Mouse (Mus musculus) ES-CJ7 (cell line): ENCODE results near the gene Timd2.
A peak's percentile ranks its signal among the peaks of the same experiment; 100 is the strongest.
"Not testable (repeated sequence)": the region's sequence is repeated elsewhere in the genome, so short reads cannot be mapped to it uniquely, and the experiment has no call there.

Source experiments
- DNase-seq: peaks from one replicate; pipeline ENCODE4 v3.0.0; 2011; ENCODE audit warnings: low read depth, low spot score

Gene Timd2

GRCm38 (mm10) chr11:46706664-46707356 lies at the start of gene Timd2:
Gene Timd2, minus strand, starts transcription at chr11:46707061.
- DNase-seq = no peak

DNA sequence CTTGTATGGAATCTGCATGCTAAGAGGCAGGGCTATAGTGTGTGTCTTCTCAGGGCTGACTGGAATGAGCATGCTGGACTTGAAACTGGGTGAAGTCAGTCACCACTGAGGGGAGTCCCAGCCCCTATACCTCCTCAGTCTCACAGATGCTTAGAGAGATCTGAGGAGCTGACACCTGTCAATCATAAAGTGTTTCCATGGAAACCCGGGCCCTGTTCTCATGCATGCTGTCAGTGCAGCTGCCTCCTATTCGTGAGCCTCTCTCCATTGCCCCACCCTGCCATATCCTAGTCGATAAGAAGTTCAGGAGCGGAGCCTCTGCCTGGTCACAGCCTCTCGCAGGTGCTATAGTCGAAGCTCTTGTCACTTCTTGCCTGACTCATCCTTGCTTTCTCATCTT lies 48.9 kb upstream of the Timd2 start:
- DNase-seq = not testable (repeated sequence)

GRCm38 (mm10) chr11:46754669-46755068 lies 47.8 kb upstream of the Timd2 start:
- no peak for DNase-seq

DNA sequence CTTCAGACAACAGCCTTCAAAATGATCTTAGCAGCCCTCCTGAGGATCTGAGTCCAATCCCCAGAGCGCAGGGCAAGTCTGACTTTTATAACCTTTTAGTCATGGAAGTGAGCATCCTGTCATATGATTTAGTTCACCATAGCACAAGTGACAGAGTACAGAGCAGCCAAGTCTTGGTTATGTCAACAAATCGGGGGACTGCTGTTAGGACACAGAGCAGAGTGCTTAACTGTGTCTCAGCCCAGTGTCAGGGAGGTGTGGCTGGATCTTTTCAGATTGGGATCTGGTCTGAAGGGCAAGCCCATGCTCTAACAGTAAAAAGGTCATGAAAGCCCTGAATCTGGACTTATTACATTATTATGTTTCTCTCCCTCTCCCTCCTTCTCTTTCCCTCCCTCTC lies 46.8 kb upstream of the Timd2 start:
- DNase-seq = no peak

- DNase-seq = no peak
Observed at GRCm38 (mm10) chr11:46747996-46748395, 41.1 kb upstream of the Timd2 start.

DNA sequence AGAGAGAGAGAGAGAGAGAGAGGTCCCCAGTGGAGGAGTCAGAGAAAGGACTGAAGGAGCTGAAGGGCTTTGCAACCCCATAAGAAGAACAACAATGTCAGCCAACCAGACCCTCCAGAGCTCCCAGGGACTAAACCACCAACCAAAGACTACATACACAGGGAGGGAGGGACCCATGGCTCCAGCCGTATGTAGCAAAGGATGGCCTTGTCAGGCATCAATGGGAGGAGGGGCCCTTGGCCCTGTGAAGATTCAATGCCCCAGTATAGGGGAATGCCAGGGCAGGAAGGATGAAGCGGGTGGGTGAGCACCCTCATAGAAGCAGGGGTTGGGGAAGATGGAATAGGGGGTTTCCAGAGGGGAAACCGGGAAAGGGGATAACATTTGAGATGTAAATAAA lies 34.9 kb upstream of the Timd2 start:
- DNase-seq = no peak

DNA sequence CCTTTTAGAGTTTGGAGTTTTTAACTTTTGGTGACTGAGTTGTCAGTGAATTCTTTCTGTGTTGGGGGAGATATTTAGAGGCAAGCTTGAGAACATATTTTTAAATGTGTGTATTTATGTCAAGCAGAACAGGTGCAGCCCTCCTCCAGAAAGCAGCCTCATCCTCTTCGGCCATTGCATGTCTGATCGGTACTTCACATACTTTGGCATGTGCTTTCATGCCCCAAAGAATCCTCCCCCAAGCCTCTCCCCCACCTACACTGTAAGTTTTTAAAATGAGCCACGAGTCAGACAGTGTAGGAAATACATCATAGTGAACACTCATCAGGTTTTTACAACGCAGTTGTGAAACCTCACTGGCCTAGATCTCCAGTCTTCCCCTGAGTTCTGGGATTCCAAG lies 34.0 kb upstream of the Timd2 start:
- no peak for DNase-seq

GRCm38 (mm10) chr11:46739501-46739900 lies 32.6 kb upstream of the Timd2 start:
- DNase-seq = no peak

- DNase-seq = not testable (repeated sequence)
Observed at GRCm38 (mm10) chr11:46735076-46735475, 28.2 kb upstream of the Timd2 start, which contains the start of gene Havcr1. Gene Havcr1, plus strand, starts transcription at chr11:46735080.

GRCm38 (mm10) chr11:46734617-46735016 lies 27.8 kb upstream of the Timd2 start:
- DNase-seq = no peak

GRCm38 (mm10) chr11:46733242-46733789 lies 26.5 kb upstream of the Timd2 start:
- DNase-seq = peak; percentile 60

GRCm38 (mm10) chr11:46731541-46732070 lies 24.7 kb upstream of the Timd2 start:
- DNase-seq = peak; percentile 24

DNA sequence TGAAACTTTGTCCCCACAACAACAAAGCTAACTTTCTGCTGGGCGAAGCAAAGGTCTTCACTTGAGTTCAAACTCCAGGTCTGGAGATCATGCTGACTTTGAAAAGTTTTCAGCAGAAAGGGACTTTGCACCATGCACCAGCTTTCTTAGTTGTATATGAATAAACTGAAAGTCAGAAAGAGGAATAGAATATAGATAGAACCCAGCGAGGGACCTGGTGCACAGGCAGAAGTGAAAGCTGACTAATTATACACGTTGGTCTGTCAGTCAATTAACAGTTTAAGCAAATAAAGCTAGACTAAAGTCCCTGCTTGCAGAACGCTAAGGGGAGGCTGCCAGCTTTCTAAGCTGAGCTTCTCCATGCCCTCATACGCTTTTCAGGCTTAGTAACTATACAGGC lies 8.0 kb downstream of the Timd2 start:
- no peak for DNase-seq

DNA sequence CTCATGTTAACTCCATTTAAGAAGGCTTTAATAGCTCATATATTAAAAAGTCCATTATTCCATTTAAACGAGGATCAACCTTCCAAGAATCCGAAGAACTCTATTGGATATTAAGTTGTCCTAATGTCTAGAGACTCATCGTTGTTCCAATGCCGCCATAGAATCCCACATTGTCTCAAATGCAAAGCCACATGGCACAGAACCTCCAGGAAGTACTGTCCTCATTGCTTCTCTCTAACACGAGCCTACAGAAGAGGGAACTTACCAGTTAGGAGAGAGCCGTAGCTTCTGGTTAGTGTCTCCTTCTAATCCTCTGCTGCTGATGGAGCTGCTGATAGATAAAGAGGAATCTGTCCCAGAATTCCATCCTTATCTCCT lies 8.6 kb downstream of the Timd2 start:
- no peak for DNase-seq

DNA sequence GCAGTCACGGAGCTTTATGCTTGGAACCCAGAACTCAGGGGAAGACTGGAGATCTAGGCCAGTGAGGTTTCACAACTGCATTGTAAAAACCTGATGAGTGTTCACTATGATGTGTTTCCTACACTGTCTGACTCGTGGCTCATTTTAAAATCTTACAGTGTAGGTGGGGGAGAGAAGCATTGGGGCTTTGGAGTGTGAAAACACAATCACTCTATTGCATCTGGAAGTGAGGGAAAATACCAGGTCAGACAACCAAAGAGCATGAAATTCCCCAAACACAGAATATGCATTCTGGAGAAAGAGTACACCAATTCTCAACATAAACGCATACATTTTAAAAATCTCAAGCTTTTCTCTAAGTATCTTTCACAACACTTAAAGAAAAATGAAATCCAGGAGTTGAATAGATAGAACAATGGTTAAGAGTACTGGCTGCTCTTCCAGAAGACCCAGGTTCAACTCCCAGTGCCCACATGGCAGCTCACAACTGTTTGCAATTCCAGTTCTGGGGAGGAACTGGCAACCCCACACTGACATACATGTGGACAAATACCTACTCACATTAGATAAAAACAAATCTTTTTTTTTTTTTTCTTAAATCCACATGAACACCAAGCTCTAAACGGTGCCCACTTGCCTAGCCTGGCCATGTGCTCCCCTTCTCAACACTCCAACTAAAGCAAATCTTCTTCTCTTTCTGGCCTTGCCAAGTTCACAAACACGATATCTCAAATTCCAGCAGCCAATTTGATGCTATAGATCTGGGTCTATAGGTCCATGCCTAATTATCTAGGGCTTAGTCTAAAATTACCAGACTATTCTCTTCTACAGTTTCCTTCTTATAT lies 9.2 kb downstream of the Timd2 start:
- DNase-seq = no peak

- not testable (repeated sequence) for DNase-seq
Observed at GRCm38 (mm10) chr11:46695849-46696248, 11.0 kb downstream of the Timd2 start.

DNA sequence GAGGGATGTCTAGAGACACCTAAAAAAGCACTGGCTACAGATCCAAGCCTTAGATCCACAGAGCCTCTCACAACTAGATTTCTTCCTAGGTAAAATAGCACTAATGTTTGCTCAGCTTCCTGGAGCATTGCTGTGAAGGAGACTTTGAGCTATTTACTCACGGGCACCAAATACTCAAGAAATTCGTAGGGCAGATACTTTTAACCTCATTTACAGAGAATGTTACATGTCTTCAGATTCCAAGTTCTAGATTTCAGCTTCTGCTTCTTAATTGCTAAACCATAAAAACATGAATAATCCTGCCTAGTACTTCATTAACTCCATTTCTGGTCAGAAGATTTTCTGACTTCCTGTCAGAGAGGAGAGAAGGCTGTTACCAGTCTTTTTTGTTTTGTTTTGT lies 16.7 kb downstream of the Timd2 start:
- DNase-seq = no peak

- DNase-seq = no peak
Observed at GRCm38 (mm10) chr11:46683723-46684122, 23.1 kb downstream of the Timd2 start.

- no peak for DNase-seq
Observed at GRCm38 (mm10) chr11:46682842-46683241, 24.0 kb downstream of the Timd2 start.

DNA sequence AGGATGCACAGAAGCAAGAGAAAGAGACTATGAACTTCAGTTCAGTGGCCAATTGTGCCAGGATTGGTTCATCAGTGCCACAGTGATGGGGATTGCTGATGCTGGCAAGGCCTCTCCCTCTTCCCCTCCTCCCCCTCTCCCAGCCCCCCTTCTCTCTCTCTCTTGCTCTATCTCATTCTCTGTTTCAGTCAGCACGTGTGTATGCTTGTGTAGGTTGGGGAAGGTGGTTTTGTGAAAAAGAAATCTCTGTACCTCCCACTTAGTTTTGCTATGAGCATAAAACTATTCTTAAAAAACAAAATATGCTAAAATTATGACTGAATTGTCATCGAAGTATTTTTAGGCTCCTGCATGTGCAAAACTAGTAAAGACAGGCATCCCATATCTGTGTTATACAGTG lies 38.9 kb downstream of the Timd2 start:
- no peak for DNase-seq

GRCm38 (mm10) chr11:46667105-46667504 lies 39.8 kb downstream of the Timd2 start:
- no peak for DNase-seq
